Mouse (Mus musculus) midbrain, embryonic 13.5 days (tissue): ENCODE measurements around the gene 1700029I15Rik. TPM values are rescaled to one million over a fixed set of nuclear protein-coding genes. Genes with fewer than 3 reads are reported as not detected.

ENCODE experiments used
- ATAC-seq: fragments of 200-750 bp; cut with Nextera tagmentation; 2 replicates; pipeline ENCODE4 v1.8.0; 2017; ENCODE audit warnings: mild to moderate bottlenecking, moderate TSS enrichment, moderate library complexity
- H3K27ac ChIP-seq: fragments of 300-500 bp; sonication (generic); 2 replicates; pipeline ENCODE4 v1.5.1; 2015; ENCODE audit warnings: inconsistent platforms, mild to moderate bottlenecking, moderate library complexity
- H3K27me3 ChIP-seq: fragments of 300-500 bp; sonication (generic); 2 replicates; pipeline ENCODE4 v1.6.1; 2015; ENCODE audit warnings: mild to moderate bottlenecking, inconsistent platforms
- H3K36me3 ChIP-seq: fragments of 300-500 bp; sonication (generic); 2 replicates; pipeline ENCODE4 v1.6.1; 2015; ENCODE audit warnings: mild to moderate bottlenecking, inconsistent platforms
- H3K4me1 ChIP-seq: fragments of 300-500 bp; sonication (generic); replicated peaks from 2 replicates; pipeline ENCODE4 v1.6.1; 2015; ENCODE audit warnings: inconsistent platforms
- H3K4me2 ChIP-seq: fragments of 300-500 bp; sonication (generic); replicated peaks from 2 replicates; pipeline ENCODE4 v1.6.1; 2015; ENCODE audit warnings: moderate library complexity, mild to moderate bottlenecking, inconsistent platforms
- H3K4me3 ChIP-seq: fragments of 300-500 bp; sonication (generic); replicated peaks from 2 replicates; pipeline ENCODE4 v1.5.1; 2015; ENCODE audit warnings: mild to moderate bottlenecking, inconsistent platforms
- H3K9ac ChIP-seq: fragments of 300-500 bp; sonication (generic); replicated peaks from 2 replicates; pipeline ENCODE4 v1.6.1; 2015; ENCODE audit warnings: mild to moderate bottlenecking, inconsistent platforms
- H3K9me3 ChIP-seq: fragments of 300-500 bp; sonication (generic); 2 replicates; pipeline ENCODE4 v1.6.1; 2016; ENCODE audit warnings: mild to moderate bottlenecking, inconsistent platforms
- WGBS: fragments of 180-500 bp; shearing (Covaris S2); methylation state at CpG from one replicate; pipeline ENCODE4 v1.1.7; 2015; 5-methylcytosine and 5-hydroxymethylcytosine counted together
- microRNA-seq: library from miRNA; unstranded; fragments of <30 nt; microRNA quantifications from one replicate; pipeline ENCODE4, GENCODE M21; 2016
- polyA plus RNA-seq: library from polyadenylated mRNA; unstranded; fragments of >200 nt; fragmentation: Nextera tagmentation; extraction: Ambion mirVana; gene quantifications from 2 replicates; pipeline ENCODE4 v1.2.1, GENCODE M21; 2015

The 1700029I15Rik gene
- polyA plus RNA-seq, 1 experiment from 2014 or later, result 8.0 TPM

- Histone ChIP-seq H3K9me3 (no peaks in the 10 kb centered on the region), H3K27ac (peak within 1 kb of the TSS; percentile 82), H3K9ac (peak within 1 kb of the TSS; percentile 90), H3K4me3 (peak within 1 kb of the TSS; percentile 87), H3K4me2 (peak within 1 kb of the TSS; percentile 87), H3K4me1 (peaks cover 55% of the 10 kb centered on the region), H3K27me3 (peaks cover 8% of the 10 kb centered on the region; the same call in 1 of the 2 replicates), H3K36me3 (no peaks in the 10 kb centered on the region)
- WGBS, result under 1% methylated on average over 76 of the region's 76 CpGs
- peak; percentile 97 for ATAC-seq
Observed at GRCm38 (mm10) chr2:92433578-92434374, 51.4 kb downstream of the 1700029I15Rik start, which contains the start of gene Cry2. TSS of gene Cry2 (minus strand) at chr2:92434043.

- H3K9me3 ChIP-seq, result no peaks in the 10 kb centered on the region
- no peaks in the 10 kb centered on the region for H3K36me3 ChIP-seq
- peak overlapping the region; percentile 65 for H3K9ac ChIP-seq
- H3K4me2 ChIP-seq, result peak overlapping the region; percentile 87
- ATAC-seq, result no peak
- peak overlapping the region; percentile 54 for H3K27ac ChIP-seq
- H3K27me3 ChIP-seq, result peaks cover 8% of the 10 kb centered on the region; the same call in 1 of the 2 replicates
- 5% methylated on average over 12 of the region's 12 CpGs for WGBS
- peak overlapping the region; percentile 87 for H3K4me3 ChIP-seq
- peaks cover 50% of the 10 kb centered on the region for H3K4me1 ChIP-seq
Observed at GRCm38 (mm10) chr2:92434375-92434745, 52.0 kb downstream of the 1700029I15Rik start.

GRCm38 (mm10) chr2:92435023-92435422 lies 52.7 kb downstream of the 1700029I15Rik start:
- Histone ChIP-seq H3K36me3 (no peaks in the 10 kb centered on the region), H3K27me3 (peaks cover 8% of the 10 kb centered on the region; the same call in 1 of the 2 replicates), H3K4me3 (peak overlapping the region; percentile 87; the same call in 1 of the 2 replicates), H3K9ac (no peak overlapping the region), H3K4me2 (peak overlapping the region; percentile 87; the same call in 1 of the 2 replicates), H3K9me3 (no peaks in the 10 kb centered on the region), H3K27ac (no peak overlapping the region), H3K4me1 (peaks cover 44% of the 10 kb centered on the region)
- 52% methylated on average over 6 of the region's 6 CpGs for WGBS
- no peak for ATAC-seq

Small RNAs within 50 kb of the gene (microRNA-seq; reads per million reads assigned to microRNA genes)
- gene Mir7000, result not detected

Other genes with a start within 250 kb of the 1700029I15Rik start
- gene Pex16, start 7.9 kb upstream of the 1700029I15Rik start, polyA plus RNA-seq, result 32.8 and 36.0 TPM in 2 replicates
- 1.5 and 2.5 TPM in 2 replicates for gene Large2, start 7.7 kb upstream of the 1700029I15Rik start, polyA plus RNA-seq
- 86.9 and 111 TPM in 2 replicates for gene Mapk8ip1, start 18.7 kb downstream of the 1700029I15Rik start, polyA plus RNA-seq
- 35.8 and 36.2 TPM in 2 replicates for gene Cry2, start 51.5 kb downstream of the 1700029I15Rik start, polyA plus RNA-seq
- 8.9 and 10.6 TPM in 2 replicates for gene Slc35c1, start 78.0 kb downstream of the 1700029I15Rik start, polyA plus RNA-seq
- 26.2 and 35.4 TPM in 2 replicates for gene Chst1, start 217.2 kb downstream of the 1700029I15Rik start, polyA plus RNA-seq